Mouse (Mus musculus): ENCODE data around the gene Syt9.
"Not testable (repeated sequence)": the region's sequence is repeated elsewhere in the genome, so short reads cannot be mapped to it uniquely, and the experiment has no call there.

The Syt9 gene

DNA sequence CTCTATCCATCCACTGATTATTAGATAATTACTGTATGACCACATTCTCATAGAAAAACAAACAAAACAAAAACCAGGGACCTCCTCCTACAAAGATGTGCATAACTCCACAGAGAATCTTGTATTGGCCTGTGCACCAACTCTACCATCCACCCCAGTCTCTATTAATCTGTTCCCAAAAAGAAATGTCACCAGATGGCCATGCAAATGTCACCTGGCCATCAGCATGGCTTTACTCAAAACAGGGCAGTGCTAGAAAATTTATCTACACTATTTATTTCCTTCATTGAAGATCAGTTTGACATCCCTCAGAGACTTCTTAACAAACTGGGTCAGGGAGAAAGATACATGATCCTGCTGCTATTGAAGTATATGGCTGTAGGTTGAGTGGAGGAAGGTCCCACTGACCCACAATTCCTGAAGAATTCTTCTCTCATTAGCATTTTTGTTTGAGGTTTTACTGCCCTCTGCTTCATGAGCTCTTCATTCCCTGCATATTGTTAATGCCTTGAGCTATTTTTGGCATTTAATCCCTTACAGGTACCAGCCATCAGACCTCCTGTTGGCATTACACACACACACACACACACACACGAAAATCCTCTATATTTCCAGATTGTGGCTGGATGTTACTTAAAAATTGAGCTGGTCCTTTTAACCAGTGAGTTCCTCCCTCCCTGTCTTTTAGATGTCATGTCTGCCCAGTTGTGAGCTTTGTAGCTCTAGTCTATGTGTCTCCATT is 91.3 kb downstream of the Syt9 start:
- peak; percentile 68 for DNase-seq

DNA sequence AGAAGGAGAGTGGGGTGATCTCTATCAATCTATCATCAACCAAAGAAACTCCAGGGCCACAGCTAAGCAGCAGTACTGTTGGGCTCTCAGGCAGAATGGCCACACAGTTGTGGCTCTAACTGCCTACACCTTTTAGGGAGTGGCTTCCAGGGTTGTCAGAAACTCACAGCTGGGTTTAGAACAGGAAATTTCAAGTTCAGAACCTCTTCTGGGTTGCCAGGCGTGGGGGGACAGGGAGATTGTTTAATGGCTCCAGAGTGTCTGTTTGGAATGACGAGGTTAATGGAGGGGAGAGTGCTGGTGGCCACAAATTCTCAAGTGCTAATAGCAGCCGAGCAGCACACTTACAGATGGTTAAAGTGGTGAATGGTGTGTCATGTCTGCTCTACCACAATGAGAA is 92.4 kb downstream of the Syt9 start:
- DNase-seq: no peak

DNA sequence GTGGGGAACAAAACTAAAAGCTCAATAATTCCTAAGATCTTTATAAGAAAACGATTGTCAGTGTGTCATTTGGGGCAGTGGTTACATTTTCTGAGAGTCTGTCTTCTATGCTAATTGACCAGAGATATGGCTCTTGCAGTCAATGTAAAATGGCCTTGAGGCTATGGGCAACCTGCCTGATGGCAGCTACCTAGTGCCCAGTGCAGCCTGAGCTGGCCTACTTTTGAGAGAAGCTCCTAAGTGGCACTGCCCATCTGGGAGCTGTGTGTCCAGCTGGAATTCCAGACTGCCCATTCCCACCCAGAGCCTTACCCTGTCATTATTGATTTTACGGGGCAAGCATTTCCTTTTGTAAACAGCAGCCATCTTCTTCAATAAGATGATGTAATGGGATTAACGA is 94.6 kb downstream of the Syt9 start:
- no peak for DNase-seq

DNA sequence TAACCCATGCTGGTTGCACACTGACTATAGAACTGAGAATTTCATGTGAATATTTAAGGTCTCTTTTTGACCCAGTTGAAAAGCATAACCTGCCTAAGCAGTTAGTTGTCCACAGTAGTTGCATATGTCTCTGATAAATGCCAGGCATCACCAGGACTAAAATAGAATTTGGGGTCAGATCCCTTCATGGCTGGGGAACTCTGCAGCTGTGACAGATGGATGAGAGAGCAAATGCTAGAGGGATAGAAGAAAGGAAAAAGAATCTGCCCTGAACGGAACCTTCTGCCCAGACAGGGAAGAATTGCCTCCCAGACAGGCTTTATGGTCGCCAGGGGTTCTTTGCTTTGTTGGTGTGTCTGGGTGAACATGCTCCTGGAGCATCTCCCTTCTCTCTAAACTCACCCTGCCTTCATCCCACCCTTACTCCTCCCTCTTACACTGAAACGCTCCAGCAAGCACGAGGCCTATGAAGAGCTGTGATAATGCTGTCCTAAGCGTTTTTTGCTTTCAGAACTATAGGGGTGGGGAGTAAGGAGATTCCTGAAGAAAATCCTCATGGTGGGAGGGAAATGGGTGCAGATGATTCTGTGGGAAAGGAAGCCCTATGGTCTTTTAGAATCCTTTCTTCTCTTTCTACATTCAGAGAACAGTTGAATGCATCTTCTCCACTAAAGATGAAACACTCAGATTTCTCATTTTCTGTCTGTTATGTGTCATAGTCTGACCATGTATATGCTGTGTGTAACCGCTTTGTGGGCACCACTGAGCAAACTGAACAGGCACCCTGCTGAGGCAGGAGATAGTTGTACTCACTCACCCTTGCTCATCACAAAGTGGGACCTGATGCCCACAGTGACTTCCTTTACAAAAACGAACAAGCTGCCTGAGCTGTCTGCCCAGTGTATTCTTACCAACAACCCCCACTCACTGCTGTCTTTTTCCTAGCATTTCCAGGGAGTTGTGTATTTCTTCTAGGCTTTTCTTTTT is 108.7 kb downstream of the Syt9 start:
- DNase-seq: no peak

DNA sequence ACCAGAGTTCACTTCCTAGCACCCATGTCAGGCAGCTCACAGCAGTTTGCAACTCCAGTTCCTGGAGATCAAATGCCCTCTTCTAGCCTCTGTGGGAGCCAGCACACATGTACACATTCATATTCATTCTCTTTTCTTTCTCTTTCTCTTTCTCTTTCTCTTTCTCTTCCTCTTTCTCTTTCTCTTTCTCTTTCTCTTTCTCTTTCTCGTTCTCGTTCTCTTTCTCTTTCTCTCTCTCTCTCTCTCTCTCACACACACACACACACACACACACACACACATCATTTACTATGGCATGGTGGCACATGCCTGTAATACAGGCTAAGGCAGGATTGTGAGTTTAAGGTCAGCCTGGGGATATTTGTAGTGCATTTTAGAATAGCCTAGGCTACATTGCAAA is 115.2 kb downstream of the Syt9 start:
- not testable (repeated sequence) for DNase-seq

DNA sequence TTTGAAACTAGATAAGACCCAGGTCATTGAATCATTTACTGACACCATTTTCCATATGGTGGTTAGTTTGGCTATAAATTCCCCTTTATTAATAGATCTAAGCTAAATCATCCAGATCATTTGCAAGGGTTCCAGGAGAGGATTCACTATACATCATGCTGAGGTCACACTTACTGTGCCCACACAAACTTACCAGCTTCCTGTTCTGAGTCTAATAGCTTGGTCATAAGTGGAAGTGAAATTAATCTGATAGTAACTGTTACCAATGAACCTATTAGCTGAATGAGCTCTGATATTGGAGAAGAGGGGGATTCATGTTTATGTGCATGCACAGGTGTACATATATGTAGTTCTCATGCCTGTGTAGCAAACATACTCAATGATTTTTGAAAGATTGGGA is 124.9 kb downstream of the Syt9 start:
- DNase-seq: no peak

DNA sequence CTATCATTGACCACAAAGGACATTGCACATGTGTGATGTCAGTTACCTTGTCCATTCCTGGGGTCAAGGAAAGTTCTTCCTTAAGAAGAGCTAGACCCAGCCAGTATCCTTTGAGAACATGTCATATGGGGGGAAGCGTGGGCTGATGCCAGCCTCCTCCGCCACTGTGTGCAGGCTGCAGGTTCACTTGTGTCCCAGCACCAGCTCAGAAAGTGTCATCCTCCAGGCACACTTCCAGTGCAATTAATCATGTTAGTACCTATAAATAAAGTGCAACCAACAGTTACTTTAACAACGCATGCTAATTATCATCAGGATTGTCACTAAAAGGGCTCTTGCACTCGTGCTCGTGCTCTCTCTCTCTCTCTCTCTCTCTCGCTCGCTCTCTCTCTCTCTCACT is 126.4 kb downstream of the Syt9 start:
- DNase-seq: no peak

DNA sequence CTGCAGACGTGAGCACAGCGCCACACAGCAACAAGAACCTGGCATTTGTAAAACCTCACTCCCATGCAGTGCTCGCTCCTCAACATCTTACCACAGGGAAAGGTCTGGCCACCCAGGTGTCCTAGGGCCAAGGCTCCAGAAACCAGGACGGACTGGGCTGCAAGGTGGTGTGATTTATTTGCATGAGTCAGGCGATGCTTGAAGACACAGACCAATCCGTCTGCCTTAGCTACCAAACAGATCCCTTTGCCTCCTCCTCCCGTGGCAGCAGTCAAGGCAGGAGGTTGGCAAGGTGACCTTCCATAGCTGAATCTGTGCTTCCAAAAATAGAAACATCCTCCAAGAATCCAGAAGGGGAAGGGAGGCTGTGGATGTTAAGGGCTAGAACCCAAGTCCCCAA is 130.1 kb downstream of the Syt9 start:
- DNase-seq: no peak

DNA sequence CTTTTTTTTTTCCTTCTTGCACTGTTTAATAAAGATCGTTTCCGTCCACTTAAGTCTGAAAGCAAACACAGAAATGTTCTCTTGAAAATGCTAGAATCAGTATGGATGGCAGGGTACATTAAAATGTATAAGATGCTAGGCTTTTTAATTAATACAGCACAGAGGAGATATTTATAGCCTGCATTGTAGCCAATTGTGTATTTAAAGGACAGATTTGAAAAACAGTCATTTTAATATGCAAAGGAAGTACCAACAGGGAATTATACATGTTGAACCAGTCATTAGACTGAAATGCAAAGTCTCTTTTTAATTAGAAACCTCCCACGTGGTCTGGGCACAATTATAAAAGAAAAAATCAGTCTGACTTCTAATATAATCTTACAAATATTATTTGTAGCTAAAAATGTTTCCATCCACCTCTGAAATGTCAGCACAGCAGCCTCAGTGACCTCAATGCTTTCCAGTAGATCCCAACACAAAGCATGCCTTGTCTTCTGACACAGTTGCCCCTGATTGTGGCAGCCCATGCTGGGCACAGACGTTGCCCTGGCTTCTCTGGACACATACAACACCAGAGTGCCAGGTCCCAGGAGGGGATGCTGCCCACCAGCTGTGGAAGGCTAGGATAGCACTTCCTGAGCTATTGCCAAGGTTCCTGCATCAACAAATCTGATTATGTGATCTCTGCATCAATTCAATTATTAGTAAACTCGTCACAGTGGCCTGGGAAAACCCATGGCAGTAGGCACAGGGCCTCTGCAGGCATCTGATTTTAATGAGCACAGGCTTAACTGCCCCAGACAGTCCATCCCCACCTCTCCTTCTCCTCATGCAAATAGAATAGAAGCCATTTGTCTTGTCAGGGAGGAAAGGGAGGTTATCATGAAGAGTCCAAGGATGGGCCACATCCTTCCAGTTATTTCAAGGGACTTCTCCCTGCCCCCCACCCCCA is 134.5 kb downstream of the Syt9 start:
- no peak for DNase-seq

DNA sequence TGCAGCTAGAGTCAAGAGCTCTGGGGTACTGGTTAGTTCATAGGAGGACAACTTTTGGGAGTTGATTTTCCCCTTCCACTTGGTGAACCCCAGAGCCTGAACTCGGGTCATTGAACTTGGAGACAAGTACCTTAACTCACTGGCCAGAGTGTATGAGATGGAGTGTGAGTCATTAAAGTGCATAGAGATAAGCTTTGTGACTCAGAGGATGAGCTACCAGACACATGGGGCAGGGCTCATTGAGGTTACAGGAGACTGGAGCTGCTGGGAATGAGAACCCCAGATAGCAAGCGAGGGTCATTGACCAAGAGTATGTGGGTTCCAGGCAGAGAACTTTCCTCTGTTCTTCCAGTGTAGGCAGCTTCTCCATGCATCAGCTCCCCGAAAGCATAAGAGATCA is 137.4 kb downstream of the Syt9 start:
- no peak for DNase-seq

DNA sequence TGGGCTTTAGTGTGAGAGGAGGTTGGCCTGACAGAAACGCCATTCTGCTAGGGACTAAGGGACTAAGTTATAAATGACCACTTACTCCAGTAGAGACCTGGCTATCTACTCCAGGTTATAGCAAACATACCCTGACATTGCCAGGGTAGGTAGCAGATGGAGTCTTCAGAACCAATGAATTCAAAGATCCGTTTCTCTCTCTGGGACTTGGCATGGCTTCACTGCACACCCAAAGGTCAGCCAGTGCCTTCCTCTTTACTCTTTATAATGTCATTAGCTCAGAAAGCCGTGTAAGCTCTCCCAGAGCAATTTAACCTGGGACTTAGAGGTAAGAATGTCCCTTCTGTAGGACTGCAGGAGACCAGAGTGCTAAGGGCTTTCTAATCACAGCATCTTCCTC is 139.2 kb downstream of the Syt9 start:
- DNase-seq: peak; percentile 38

DNA sequence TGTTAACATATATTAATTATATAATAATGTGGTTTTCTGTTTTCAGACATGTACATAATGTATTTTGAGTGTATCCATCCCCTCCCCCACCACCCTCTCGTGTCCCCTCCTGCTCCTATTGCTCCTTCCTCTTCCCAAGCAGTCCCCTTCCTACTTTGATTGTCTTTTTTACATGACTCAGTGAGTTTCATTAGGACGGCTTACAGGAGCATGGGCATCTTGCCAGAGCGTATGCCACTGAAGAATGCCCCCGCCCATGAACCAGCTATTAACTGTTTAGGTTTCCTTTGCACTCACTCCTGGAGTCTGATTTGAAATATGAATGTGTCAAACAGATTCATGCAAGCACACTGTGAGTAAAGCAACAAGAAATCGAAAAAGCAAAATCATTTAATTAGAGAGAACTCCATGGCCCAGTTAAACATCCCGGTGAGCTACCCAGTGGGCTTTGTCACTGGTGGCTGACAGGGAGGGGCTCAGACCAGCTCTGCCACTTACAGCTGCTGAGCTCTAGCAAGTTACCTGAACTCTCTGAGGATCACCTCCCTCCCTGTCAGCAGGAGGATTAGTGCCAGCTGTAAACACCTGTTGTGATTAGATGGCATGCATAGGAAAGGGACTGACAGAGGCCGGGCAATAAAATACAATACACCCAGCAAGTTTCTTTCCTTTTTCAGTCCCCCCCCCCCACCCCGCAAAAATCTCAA is 146.3 kb downstream of the Syt9 start:
- no peak for DNase-seq

DNA sequence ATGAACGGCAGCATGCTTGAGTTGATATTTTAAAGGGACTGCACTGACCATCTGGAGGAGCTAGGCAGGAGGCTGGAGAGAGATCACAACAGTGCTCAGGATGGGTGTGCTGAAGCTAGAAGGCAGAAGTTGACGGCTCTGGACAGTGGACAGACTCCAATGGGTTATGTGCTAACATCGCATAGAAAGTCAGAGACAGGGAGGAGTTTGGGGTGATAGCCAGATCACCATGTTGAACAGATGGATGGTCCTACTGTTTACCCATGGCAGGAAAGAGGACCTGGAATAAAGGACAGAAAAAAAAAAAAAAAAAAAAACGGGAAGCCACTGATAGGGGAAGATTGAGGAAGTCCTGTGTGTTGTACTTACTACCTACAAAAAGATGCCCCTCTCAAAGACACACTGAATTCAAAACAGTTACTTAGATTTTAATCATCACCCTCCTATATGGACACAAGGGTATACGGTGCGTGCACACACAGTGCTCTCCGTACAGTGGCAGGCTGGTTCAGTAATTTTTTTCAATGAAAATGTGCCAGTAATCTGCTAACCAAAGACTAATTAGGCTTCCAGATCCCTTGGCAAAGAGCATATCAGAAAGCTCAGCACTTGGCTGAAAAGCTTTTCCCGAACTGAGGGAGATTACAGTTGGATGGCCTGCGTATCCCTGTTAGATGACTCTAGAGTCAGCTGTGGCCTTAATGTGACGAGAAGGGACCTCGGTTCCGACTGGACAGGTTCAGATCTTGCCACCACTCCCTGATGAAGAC is 148.9 kb downstream of the Syt9 start:
- peak; percentile 53 for DNase-seq

DNA sequence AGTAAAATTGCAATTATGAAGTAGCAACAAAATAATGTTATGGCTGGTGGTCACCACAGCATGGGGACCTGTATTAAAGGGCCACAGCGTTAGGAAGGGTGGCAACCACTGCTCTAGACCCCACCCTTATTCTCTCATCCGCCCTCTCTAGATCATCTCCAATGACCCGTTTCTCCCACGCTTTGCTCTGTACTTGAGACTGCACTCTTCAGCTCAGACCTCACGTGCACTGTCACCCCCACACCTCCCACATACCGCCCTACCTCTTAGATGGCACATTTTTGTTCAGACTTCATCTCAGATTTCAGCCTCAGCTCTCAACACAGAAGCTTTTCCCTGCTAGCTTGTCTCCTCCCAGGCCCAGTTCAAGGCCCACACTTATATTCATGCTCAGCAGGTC is 150.9 kb downstream of the Syt9 start:
- DNase-seq: no peak

DNA sequence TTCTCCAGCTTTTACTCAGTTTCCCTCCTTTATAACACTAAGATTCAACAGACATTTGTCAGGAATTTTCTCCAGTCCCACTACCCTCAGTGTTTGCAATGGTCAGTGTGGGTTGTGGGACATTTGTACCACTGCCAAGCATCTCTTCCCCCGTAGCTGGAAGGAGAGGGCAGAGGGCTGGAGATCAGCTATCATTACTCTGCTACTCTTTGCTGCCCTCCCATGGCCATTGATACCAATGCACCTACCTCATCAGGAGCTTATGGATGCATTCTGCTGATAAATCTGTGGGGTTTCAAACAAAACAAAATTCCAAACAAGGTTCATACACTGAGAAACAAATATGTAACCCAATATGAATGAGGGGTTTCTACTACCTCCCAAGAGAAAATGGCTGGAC is 155.8 kb downstream of the Syt9 start:
- peak; percentile 75 for DNase-seq

DNA sequence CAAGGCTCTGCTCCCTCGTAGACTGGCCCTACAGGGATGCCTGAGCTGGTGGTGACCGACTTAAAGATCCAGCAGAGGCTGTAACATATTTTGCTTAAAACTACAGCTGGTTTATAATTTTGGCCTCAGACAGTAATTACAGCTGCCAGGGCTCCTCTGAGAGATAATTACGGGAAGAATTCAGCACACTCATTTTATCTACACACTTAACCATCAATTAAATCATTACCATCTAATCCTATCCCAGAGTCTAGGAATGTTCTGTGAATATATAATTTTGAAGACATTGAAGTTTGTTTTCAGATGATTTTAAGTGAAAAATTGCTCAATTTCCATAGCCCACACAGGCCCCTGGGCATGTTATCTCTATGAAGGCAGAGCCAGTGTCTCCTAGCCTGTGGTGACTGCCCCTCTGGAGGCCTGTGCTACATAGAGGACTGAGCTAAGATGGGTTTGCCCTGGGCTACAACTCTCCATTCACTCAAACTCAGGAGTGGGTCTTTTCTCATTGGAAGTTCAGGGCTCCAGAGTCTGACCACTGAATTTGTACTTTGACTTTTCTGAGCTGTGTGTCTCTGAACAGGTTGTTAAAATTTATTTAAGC is 157.7 kb downstream of the Syt9 start:
- no peak for DNase-seq

DNA sequence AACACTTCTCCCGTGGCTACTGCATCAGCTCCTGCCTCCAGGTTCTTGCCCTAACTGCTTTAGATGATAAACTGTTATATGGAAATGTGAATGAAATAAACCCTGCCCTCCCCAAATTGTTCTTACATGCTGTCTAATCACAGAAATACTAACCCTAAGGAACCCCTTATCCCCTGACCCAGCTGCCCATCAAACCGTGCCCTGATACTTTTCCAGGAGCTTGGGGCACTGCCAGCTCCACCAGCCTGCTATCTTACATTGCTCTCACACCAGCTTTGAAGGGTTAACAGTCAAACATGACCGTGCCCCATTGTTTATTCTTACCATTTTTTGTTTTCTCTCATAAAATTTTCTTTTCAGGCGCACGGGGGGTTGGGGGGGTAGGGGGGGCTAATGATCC is 158.8 kb downstream of the Syt9 start:
- no peak for DNase-seq

DNA sequence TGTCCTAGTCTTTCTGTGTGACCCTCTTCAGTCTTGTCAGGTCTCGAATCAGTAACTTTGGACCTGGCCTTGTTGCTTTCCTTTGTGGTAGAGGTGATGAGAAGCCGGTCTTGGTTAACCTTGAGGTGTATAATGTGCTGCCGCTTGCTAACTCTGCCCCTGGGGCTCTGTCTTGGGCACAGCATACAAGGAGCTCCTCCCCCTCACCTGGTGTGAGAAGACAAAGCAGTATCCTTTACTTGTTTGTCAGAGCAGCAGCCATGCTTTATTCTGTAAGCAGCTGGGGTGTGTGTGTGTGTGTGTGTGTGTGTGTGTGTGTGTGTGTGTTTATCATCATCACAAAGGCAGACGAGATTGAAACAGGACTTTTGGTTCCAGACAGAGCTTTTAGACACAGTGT is 164.8 kb downstream of the Syt9 start:
- no peak for DNase-seq

DNA sequence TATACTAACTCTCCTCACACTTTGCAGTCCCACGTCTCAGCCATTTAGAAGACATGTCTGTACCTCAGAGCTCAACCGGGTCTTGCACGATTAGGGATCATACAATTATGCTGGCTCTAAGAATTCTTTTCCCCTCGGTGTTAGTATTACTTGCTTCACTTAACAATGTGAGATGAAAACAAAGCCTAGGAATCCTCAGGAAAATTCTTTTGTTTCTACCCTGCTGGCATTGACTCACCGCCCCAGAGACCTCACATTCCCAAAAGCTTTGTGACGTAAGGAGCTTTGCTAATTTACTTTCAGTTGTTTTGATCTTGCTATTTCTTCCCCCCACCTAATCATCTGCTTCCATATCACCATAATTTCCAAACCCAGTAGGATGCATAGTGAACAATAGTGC is 166.0 kb downstream of the Syt9 start:
- DNase-seq: no peak

DNA sequence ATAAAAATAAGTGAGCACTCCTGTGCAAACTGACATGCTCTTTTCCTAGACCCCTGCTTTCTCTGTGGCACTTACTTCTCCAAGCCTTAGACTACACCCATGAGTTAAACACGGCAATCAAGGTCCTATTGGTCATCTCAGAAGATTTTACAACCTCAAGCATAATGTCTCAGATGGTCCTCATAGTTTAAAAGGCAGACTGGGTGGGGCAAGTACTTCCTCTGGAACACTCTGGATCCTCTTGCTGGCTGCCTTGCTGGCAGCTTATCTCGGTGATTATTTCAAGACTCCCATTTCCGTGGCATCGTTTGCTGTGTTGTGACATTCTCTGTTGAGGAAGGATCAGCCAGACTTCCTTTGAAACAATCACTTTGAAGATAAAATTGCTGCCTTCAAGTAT is 169.5 kb downstream of the Syt9 start:
- no peak for DNase-seq

DNA sequence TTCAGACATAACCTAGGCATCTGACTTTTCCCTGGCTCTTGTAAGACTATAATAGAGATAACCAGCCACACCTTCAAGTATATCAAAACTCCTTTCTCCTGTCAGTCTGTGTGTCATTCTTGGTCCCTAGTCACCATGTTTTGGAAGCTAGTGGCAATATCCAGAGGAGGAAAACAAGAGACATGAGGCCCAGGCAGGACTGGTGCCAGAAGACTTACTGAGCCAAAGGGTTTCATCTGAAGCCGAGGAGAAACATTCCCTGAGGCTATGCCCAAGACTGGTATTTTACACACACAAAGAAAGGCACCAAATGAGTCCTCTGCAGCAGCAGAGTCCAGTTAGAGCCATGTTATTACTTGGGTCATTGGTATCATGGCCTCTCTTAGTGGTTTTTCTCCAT is 174.5 kb downstream of the Syt9 start:
- no peak for DNase-seq
